Mouse (Mus musculus) lung, postnatal 25 days (tissue): ENCODE results near the gene Pcp4l1.
"Not testable (repeated sequence)": the region's sequence is repeated elsewhere in the genome, so short reads cannot be mapped to it uniquely, and the experiment has no call there.

Experiments used
- DNase-seq: peaks from one replicate; pipeline ENCODE4 v3.0.0; 2022; ENCODE audit warnings: low spot score

Gene Pcp4l1

DNA sequence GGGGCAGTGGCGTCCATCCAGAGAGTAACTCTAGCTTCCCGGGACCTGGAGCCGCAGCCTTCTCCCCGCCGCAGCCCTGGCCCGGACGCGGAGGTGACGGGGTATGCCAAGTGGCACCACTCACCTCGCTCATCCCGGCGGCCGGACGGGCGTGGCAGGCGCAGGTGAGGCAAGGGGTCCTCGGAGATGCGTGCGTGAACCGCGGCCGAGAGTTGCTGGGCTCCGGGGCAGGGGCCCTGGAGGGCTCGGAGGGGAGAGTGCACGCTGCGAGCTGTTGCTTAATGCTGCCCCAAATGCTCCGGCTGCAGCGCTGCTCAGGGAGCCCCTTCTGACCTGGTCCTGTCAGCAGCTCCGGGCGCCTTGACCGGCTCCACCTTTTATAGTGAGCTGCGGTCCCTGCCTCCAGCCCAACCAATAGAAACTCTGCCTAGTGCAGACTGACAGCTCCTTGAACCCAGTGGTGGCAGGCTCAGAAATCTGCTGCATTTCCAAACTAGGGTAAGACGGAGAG, at the start of gene Pcp4l1:
TSS of gene Pcp4l1 (minus strand) at position 382 of the 511 bp plus-strand sequence.
- DNase-seq = peak; percentile 68

DNA sequence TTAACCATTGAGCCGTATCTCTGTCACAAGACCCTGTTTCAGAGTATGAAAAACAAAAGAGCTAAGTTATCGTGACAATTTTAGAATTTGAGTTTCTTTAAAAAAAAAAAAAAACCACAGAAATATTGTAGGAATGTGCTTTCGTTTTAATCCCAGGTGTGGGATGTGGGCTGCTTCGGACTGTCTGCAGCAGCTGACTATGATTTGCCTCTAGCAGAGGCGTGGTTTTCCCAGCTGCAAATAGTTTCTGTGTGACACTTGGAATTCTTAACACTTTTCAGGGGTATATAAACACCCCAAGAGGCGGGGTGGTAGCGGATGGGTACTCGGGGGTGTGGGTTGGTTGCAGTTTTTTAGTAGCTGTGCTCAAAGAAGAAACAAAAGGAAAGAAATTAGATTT, 49.3 kb upstream of the Pcp4l1 start:
- no peak for DNase-seq

DNA sequence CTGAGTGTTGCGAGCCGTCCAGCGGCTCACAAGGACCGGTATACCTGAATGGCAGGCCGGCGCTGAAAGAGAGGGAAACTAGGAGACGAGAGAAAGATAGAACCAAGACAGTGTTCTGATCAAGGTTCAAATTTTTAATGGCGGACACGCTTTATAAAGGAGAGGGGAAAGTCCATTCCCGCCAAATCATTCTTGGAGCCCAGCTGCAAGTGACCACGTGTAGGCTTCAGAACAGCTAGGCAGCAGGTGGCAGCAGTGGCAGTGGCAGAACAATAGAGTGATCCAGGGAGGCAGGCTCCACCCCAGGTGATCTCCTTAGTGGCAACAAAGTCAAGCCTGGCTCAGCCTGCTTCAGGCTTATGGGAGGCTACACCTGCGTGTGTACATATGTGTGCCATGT, 45.9 kb upstream of the Pcp4l1 start:
- DNase-seq = not testable (repeated sequence)

DNA sequence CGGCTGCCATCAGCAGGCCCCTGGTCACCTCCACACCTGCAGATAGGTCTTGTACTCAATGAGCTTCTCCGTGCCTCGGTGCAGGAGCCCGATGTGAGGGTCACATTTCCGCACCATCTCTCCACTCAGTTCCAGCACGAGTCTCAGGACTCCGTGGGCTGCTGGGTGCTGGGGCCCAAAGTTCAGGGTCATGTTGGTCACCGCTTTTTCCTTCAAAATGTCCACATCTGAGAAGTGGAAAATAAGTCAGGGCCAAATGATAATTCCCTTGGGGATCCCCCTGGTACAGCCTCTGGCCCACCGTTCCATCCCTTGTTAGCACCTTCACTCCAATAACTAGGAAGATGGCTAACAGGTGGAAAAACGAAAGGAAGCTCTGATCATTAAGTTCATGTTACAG, 44.8 kb upstream of the Pcp4l1 start:
- no peak for DNase-seq

GRCm38 (mm10) chr1:171239992-171240744, 44.1 kb upstream of the Pcp4l1 start:
- peak; percentile 60 for DNase-seq

- DNase-seq = peak; percentile 67
Measured at GRCm38 (mm10) chr1:171238463-171238862, 42.4 kb upstream of the Pcp4l1 start.

DNA sequence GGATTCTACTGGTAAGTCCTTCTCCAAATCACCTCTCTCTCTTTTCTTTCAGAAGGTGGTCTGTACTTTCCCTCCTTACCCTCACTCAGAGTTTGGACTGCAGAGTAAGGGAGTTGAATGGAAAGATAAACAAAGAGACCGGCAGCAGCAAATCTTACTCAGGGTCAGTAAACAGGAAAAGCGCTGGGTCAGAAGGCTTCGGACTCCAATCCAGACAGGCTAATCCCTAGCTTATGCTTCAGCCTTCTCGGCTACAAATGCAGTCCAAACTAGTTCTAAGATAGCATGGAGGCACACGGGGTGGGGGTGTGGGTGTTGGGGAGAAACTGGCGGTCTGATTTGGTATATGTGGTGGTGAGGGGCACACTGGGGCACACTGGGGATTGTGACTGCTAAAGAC, 41.4 kb upstream of the Pcp4l1 start:
- no peak for DNase-seq

DNA sequence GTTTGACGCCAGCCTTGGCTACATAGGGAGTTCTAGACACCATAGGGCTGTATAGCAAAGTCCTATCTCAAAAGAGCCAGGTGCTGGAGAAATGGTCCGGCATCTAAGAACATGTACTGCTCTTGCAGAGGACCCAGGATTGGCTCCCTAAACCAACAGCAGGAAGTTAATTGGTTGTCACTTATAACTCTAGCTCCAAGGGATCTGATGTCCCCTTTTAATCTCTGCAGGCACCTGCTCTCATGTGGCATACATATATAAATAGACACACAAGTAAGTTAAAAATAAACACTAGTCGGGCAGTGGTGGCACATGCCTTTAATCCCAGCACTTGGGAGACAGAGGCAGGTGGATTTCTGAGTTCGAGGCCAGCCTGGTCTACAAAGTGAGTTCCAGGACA, 39.7 kb upstream of the Pcp4l1 start:
- DNase-seq = no peak

DNA sequence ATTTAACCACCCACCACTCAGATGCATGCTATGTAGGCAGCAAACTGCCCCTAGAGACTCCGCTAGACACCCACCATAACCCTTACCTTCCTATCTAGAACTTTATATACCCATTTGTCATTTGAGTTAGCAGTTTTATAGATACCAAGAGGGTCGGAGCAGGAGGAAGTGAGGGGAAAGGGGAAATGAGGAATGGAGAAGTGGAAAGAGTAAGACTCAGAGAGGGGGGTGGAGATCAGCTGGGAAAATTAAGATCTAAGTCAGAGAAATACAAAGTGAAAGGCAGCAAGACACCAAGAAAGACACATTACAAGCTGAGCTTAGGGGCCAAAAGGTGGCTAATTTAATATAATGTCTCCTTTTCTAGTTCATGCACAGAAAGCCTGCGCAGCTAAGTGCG, 38.5 kb upstream of the Pcp4l1 start:
- no peak for DNase-seq

- DNase-seq = peak; percentile 51
Measured at GRCm38 (mm10) chr1:171234126-171234525, 38.1 kb upstream of the Pcp4l1 start, which contains the start of gene Fcer1g. Gene Fcer1g (minus strand): TSS chr1:171234365.

DNA sequence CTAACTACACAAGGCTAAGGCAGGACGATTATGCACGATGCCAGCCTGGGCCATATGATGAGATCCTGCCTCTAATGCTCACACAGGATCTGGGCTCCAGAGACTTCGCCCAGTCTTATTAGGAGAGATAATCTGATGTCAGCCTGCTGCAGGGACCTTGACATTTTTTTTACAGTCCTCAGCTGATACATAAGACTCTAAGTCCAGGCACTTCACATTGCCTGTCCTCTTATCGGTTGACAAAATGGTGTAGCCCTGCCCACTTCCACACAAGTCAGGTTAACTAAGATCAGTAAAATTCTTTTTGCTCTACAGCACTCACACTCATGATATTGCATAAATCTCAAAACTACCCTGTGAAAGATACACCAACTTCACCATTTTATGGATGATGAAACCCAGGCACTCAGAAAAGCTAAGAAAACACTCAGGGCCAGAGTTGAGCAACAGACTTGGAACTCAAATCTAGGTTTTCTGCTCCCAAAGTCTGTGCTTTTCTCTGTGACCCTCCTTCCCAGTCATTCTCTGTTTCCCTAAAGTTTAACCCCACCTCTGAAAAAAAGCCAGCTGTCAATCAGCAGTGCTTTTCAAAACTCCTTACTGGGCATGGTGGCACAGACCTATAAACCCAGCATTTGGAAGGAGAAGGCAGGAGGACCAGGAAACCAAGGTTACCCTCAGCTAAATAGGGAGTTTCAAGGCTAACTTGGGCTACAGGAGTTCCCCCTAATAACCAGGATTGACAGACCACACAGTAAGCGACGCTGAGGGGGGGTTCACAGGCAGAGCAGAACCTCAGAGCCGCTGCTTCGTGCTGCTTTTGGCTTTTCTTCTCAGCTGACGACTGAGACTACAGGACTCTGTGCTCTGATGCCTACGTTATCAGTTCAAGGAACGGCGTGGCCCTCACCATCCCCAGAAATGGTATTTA, 37.0 kb upstream of the Pcp4l1 start:
- DNase-seq = peak; percentile 72

DNA sequence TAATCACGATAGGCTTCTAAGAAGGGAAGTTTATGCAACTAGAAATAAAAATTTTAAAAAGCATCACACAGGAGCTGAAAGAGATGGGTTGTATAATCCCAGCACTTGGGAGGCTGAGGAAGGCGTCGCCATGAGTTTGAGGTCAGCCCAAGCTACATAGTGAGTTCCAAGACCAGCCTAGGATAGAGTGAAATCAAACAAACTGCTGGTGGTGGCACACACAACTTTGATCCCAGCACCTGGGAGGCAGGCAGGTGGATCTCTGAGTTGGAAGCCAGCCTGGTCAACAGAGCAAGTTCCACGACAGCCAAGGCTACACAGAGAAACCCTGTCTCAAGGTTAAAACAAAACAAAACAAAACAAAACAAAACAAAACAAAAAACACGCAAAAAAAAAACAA, 36.3 kb upstream of the Pcp4l1 start:
- DNase-seq = no peak

GRCm38 (mm10) chr1:171231844-171232243, 35.8 kb upstream of the Pcp4l1 start:
- no peak for DNase-seq

- no peak for DNase-seq
Measured at GRCm38 (mm10) chr1:171230215-171230614, 34.1 kb upstream of the Pcp4l1 start.

- DNase-seq = no peak
Measured at GRCm38 (mm10) chr1:171229750-171230149, 33.7 kb upstream of the Pcp4l1 start.

DNA sequence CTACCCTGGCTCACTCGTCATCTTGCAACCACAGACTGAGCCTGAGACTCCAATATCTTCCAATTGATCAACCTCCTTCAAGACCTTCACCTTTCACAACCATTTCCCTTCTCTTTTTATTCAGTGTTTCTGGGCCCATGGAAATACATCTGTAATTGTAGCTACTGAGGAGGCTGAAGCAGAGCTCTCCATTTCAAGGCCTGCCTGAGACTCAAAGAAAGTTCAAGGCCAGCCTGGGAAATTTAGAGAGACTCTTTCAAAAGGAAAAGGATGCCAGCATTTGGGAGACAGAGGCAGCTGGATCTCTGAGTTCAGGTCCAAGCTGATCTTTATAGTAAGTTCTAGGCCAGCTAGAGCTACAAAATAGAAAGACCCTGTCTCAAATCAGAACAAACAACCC, 31.8 kb upstream of the Pcp4l1 start:
- DNase-seq = no peak

DNA sequence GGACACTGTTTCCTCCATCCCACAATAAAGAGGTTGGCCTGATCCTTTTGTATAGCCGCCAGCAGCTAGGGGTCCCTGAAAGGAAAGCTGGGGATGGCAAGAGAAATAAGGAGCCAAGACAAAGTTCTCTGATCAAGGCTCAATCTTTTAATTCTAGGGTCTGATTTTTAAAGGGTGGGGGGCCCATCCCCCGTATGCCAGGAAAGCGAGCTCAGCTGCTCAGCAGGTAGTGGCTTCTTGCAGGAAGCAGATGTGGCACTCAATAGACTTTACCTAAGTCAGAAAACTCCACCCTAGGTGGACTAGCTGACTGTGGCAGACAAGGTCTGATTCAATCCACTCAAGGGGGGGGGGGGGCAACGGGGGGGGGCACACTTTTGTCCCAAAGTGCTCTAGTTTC, 30.7 kb upstream of the Pcp4l1 start:
- no peak for DNase-seq

GRCm38 (mm10) chr1:171224857-171225256, 28.8 kb upstream of the Pcp4l1 start, which contains the start of gene Apoa2:
Gene Apoa2 (plus strand): TSS chr1:171225054.
- no peak for DNase-seq

DNA sequence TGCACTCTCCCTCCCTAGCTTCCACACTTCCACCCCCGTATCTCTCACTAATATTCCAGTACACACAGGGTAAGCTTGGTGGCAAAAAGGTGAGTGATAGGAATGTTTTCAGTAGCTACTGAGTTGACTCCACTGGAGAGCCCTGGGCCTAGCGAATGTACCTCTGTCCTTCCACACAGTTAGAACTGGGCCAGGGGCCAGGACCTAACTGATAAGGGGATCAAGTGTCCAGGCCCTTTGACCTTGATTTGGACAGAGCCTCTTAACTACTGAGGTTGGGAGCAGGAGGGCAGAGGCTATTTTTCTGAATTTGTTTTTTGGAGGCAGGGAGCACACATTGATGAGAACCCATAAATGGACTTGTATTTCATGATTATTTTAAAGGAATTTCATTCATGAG, 27.7 kb upstream of the Pcp4l1 start:
- peak; percentile 52 for DNase-seq

GRCm38 (mm10) chr1:171223168-171223567, 27.1 kb upstream of the Pcp4l1 start:
- DNase-seq = no peak

DNA sequence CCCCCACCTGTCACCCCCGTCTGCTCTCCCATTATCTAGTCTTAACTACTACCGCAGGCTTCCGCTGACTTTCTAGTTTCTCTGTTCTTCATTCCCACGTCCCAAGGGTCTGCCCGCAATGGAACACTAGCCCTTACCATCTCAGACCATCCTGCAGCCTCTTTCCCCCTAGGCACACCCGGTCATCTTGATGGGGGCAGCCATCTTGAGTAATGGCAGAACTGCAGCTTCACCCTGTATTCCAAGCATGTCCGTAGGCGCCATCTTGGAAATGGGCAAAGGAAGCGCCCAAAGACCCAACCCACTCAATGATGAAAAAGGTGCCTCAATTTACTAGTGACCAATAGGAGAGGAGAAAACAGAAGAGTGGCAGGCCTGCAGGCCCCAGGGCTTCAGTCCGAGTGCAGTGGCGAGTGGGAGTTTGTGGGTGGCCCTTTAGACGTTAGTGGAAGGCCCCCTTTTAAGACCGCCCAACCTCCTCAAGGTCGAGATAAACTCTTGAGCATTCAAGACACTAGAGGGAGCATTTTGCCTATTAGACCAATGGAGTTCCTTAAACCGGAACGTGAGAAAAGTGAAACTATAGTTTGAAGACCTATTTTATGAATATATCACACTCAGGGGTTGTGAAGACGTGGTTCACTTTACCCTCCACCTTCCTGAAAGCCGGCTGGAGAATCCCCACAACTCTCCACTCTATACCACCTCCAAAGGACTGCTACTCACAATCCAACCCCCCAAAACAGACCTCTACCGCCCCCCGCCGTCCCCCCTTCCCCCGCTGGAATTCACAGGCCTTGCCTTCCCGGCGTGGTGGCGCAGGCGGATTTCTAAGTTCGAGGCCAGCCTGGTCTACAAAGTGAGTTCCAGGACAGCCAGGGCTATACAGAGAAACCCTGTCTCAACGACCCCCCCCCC, 26.4 kb upstream of the Pcp4l1 start, which contains the start of gene Tomm40l:
TSS of gene Tomm40l (minus strand) at position 277 of the 918 bp plus-strand sequence.
- peak; percentile 99 for DNase-seq
